Mouse (Mus musculus): ENCODE measurements around the gene Spryd7. TPM values are rescaled to one million over a fixed set of nuclear protein-coding genes. Genes with fewer than 3 reads are reported as not detected.
"Not testable (repeated sequence)": the region's sequence is repeated elsewhere in the genome, so short reads cannot be mapped to it uniquely, and the experiment has no call there.

Gene Spryd7
- polyA plus RNA-seq, 1 experiment from 2014 or later = 20.0 TPM

GRCm38 (mm10) chr14:61572131-61572530 is 15.4 kb upstream of the Spryd7 start:
- H3K27ac ChIP-seq = no peak overlapping the region
- no peak overlapping the region for H3K4me2 ChIP-seq (replicated peaks)
- H3K9me3 ChIP-seq = no peaks in the 10 kb centered on the region
- no peak for ATAC-seq (ENCODE audit: low FRiP score, low read depth)
- H3K27me3 ChIP-seq = no peaks in the 10 kb centered on the region
- H3K9ac ChIP-seq = no peak overlapping the region
- WGBS = 77% methylated on average over 2 of the region's 2 CpGs
- no peak overlapping the region for H3K4me3 ChIP-seq
- H3K4me1 ChIP-seq = no peaks in the 10 kb centered on the region
- no peaks in the 10 kb centered on the region for H3K36me3 ChIP-seq

DNA sequence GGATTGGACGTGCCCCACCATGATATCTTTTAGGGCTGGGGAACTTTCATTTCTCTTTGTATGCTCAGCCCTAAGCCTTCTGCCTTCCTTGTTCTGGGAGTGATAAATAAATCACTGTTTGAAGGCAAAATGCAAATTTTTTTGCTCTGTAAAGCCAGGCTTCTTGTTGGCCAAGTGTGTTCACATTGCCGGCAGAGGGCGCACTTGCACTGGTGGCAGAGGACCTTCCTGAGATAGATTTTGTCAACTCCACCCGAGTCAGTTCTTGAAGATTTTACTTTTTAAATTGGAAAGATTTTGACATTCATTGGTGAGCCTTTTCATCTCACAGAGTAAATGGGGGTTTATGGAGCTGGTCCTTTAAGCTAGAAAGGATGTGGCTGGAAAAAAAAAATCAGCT is 14.7 kb upstream of the Spryd7 start:
- no peaks in the 10 kb centered on the region for H3K4me1 ChIP-seq
- no peak overlapping the region for H3K4me2 ChIP-seq (replicated peaks)
- WGBS = 13% methylated on average over 4 of the region's 4 CpGs
- H3K36me3 ChIP-seq = no peaks in the 10 kb centered on the region
- ATAC-seq (ENCODE audit: low FRiP score, low read depth) = no peak
- no peak overlapping the region for H3K4me3 ChIP-seq
- H3K9me3 ChIP-seq = no peaks in the 10 kb centered on the region
- H3K9ac ChIP-seq = no peak overlapping the region
- no peaks in the 10 kb centered on the region for H3K27me3 ChIP-seq
- no peak overlapping the region for H3K27ac ChIP-seq

- WGBS = 66% methylated on average over 2 of the region's 2 CpGs
Observed at GRCm38 (mm10) chr14:61569344-61569743, 12.7 kb upstream of the Spryd7 start.

GRCm38 (mm10) chr14:61566211-61566610 is 9.5 kb upstream of the Spryd7 start:
- not testable (repeated sequence) for H3K27me3 ChIP-seq; H3K9me3 ChIP-seq; H3K9ac ChIP-seq; H3K36me3 ChIP-seq; H3K27ac ChIP-seq; H3K4me3 ChIP-seq; ATAC-seq (ENCODE audit: low FRiP score, low read depth); H3K4me1 ChIP-seq; H3K4me2 ChIP-seq (replicated peaks)
- WGBS = 91% methylated on average over 4 of the region's 4 CpGs

More at GRCm38 (mm10) chr14:61569344-61569743, 12.7 kb upstream of the Spryd7 start:
- Histone ChIP-seq H3K4me3 (no peak overlapping the region), H3K9ac (no peak overlapping the region), H3K36me3 (no peaks in the 10 kb centered on the region), H3K27ac (no peak overlapping the region), H3K27me3 (no peaks in the 10 kb centered on the region), H3K9me3 (no peaks in the 10 kb centered on the region), H3K4me2 (replicated peaks) (no peak overlapping the region), H3K4me1 (no peaks in the 10 kb centered on the region)
- ATAC-seq (ENCODE audit: low FRiP score, low read depth) = no peak

- no peaks in the 10 kb centered on the region for H3K9me3 ChIP-seq
- H3K27ac ChIP-seq = no peak overlapping the region
- no peak overlapping the region for H3K9ac ChIP-seq
- 63% methylated on average over 3 of the region's 3 CpGs for WGBS
- peaks cover 4% of the 10 kb centered on the region; the same call in 1 of the 2 replicates for H3K27me3 ChIP-seq
- no peak for ATAC-seq (ENCODE audit: low FRiP score, low read depth)
- no peaks in the 10 kb centered on the region for H3K36me3 ChIP-seq
- no peaks in the 10 kb centered on the region for H3K4me1 ChIP-seq
- H3K4me3 ChIP-seq = no peak overlapping the region
- H3K4me2 ChIP-seq (replicated peaks) = no peak overlapping the region
Observed at GRCm38 (mm10) chr14:61559856-61560255, 3.2 kb upstream of the Spryd7 start.

DNA sequence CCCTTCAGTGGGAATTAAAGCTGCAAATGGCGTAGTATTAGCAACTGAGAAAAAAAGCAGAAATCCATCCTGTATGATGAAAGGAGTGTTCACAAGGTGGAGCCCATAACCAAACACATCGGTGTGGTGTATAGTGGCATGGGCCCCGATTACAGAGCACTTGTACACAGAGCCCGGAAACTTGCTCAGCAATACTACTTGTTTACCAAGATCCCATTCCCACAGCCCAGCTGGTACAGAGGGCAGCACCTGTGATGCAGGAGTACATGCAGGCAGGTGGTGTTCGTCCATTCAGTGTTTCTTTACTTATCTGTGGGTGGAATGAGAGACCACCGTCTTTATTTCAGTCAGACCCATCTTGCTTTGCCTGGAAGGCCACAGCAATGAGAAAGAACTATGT is 2.2 kb upstream of the Spryd7 start:
- H3K4me3 ChIP-seq = no peak overlapping the region
- H3K27me3 ChIP-seq = peaks cover 4% of the 10 kb centered on the region; the same call in 1 of the 2 replicates
- 84% methylated on average over 6 of the region's 6 CpGs for WGBS
- H3K4me2 ChIP-seq (replicated peaks) = no peak overlapping the region
- H3K9me3 ChIP-seq = no peaks in the 10 kb centered on the region
- no peak overlapping the region for H3K9ac ChIP-seq
- no peaks in the 10 kb centered on the region for H3K4me1 ChIP-seq
- ATAC-seq (ENCODE audit: low FRiP score, low read depth) = no peak
- H3K36me3 ChIP-seq = no peaks in the 10 kb centered on the region
- no peak overlapping the region for H3K27ac ChIP-seq

GRCm38 (mm10) chr14:61555931-61556288 is 776 bp downstream of the Spryd7 start:
- ATAC-seq (ENCODE audit: low FRiP score, low read depth) = no peak
- peak overlapping the region; percentile 72 for H3K27ac ChIP-seq
- H3K4me3 ChIP-seq = peak overlapping the region; percentile 71
- H3K27me3 ChIP-seq = peaks cover 4% of the 10 kb centered on the region; the same call in 1 of the 2 replicates
- H3K9ac ChIP-seq = peak overlapping the region; percentile 78
- H3K36me3 ChIP-seq = no peaks in the 10 kb centered on the region
- H3K4me1 ChIP-seq = no peaks in the 10 kb centered on the region
- no peaks in the 10 kb centered on the region for H3K9me3 ChIP-seq
- H3K4me2 ChIP-seq (replicated peaks) = peak overlapping the region; percentile 88
- 7% methylated on average over 6 of the region's 6 CpGs for WGBS

- Histone ChIP-seq H3K4me1 (no peaks in the 10 kb centered on the region), H3K9ac (no peak overlapping the region), H3K4me3 (no peak overlapping the region), H3K27me3 (no peaks in the 10 kb centered on the region), H3K36me3 (peaks cover 21% of the 10 kb centered on the region), H3K27ac (no peak overlapping the region), H3K9me3 (no peaks in the 10 kb centered on the region), H3K4me2 (replicated peaks) (no peak overlapping the region)
- no peak for ATAC-seq (ENCODE audit: low FRiP score, low read depth)
- WGBS = 94% methylated on average over 1 of the region's 1 CpGs
Observed at GRCm38 (mm10) chr14:61548614-61549013, 8.1 kb downstream of the Spryd7 start.

GRCm38 (mm10) chr14:61537772-61538171 is 18.9 kb downstream of the Spryd7 start:
- peaks cover 14% of the 10 kb centered on the region for H3K36me3 ChIP-seq
- H3K27ac ChIP-seq; H3K27me3 ChIP-seq; H3K9ac ChIP-seq; H3K4me2 ChIP-seq (replicated peaks); H3K4me3 ChIP-seq; H3K9me3 ChIP-seq; H3K4me1 ChIP-seq; ATAC-seq (ENCODE audit: low FRiP score, low read depth): not testable (repeated sequence)
- 83% methylated on average over 10 of the region's 11 CpGs for WGBS

GRCm38 (mm10) chr14:61536631-61537264 is 19.9 kb downstream of the Spryd7 start:
- ATAC-seq (ENCODE audit: low FRiP score, low read depth) = no peak
- H3K9ac ChIP-seq = no peak overlapping the region
- H3K9me3 ChIP-seq = no peaks in the 10 kb centered on the region
- no peak overlapping the region for H3K4me3 ChIP-seq
- no peak overlapping the region for H3K4me2 ChIP-seq (replicated peaks)
- WGBS = 63% methylated on average over 5 of the region's 5 CpGs
- H3K27me3 ChIP-seq = no peaks in the 10 kb centered on the region
- H3K27ac ChIP-seq = no peak overlapping the region
- peaks cover 7% of the 10 kb centered on the region for H3K36me3 ChIP-seq
- H3K4me1 ChIP-seq = no peaks in the 10 kb centered on the region

- H3K4me3 ChIP-seq = no peak overlapping the region
- ATAC-seq (ENCODE audit: low FRiP score, low read depth) = no peak
Observed at GRCm38 (mm10) chr14:61535811-61536210, 20.9 kb downstream of the Spryd7 start.

GRCm38 (mm10) chr14:61530966-61531365 is 25.7 kb downstream of the Spryd7 start:
- Histone ChIP-seq H3K36me3 (peaks cover 7% of the 10 kb centered on the region), H3K9ac (no peak overlapping the region), H3K4me3 (no peak overlapping the region), H3K27ac (no peak overlapping the region), H3K27me3 (no peaks in the 10 kb centered on the region), H3K4me1 (no peaks in the 10 kb centered on the region), H3K4me2 (replicated peaks) (no peak overlapping the region), H3K9me3 (no peaks in the 10 kb centered on the region)
- no peak for ATAC-seq (ENCODE audit: low FRiP score, low read depth)

More at GRCm38 (mm10) chr14:61535811-61536210, 20.9 kb downstream of the Spryd7 start:
- peaks cover 7% of the 10 kb centered on the region for H3K36me3 ChIP-seq
- no peaks in the 10 kb centered on the region for H3K9me3 ChIP-seq
- H3K4me1 ChIP-seq = no peaks in the 10 kb centered on the region
- H3K4me2 ChIP-seq (replicated peaks) = no peak overlapping the region
- H3K27me3 ChIP-seq = no peaks in the 10 kb centered on the region
- WGBS = 85% methylated on average over 3 of the region's 3 CpGs
- H3K9ac ChIP-seq = no peak overlapping the region
- no peak overlapping the region for H3K27ac ChIP-seq

- no peaks in the 10 kb centered on the region for H3K27me3 ChIP-seq
- H3K9ac ChIP-seq = no peak overlapping the region
- H3K36me3 ChIP-seq = peaks cover 2% of the 10 kb centered on the region
- H3K4me2 ChIP-seq (replicated peaks) = no peak overlapping the region
- no peak overlapping the region for H3K4me3 ChIP-seq
- H3K27ac ChIP-seq = no peak overlapping the region
- 80% methylated on average over 2 of the region's 2 CpGs for WGBS
- no peaks in the 10 kb centered on the region for H3K4me1 ChIP-seq
- H3K9me3 ChIP-seq = no peaks in the 10 kb centered on the region
- ATAC-seq (ENCODE audit: low FRiP score, low read depth) = no peak
Observed at GRCm38 (mm10) chr14:61530396-61530795, 26.3 kb downstream of the Spryd7 start.

Data from limb, embryonic 13.5 days (tissue).